Mouse (Mus musculus): ENCODE measurements around the gene Abhd17c. TPM values are rescaled to one million over a fixed set of nuclear protein-coding genes. Genes with fewer than 3 reads are reported as not detected.

Gene Abhd17c
- 32.8 and 34.9 TPM in 2 replicates for polyA plus RNA-seq (2014; fragmentation: Nextera tagmentation; extraction: Ambion mirVana)

DNA sequence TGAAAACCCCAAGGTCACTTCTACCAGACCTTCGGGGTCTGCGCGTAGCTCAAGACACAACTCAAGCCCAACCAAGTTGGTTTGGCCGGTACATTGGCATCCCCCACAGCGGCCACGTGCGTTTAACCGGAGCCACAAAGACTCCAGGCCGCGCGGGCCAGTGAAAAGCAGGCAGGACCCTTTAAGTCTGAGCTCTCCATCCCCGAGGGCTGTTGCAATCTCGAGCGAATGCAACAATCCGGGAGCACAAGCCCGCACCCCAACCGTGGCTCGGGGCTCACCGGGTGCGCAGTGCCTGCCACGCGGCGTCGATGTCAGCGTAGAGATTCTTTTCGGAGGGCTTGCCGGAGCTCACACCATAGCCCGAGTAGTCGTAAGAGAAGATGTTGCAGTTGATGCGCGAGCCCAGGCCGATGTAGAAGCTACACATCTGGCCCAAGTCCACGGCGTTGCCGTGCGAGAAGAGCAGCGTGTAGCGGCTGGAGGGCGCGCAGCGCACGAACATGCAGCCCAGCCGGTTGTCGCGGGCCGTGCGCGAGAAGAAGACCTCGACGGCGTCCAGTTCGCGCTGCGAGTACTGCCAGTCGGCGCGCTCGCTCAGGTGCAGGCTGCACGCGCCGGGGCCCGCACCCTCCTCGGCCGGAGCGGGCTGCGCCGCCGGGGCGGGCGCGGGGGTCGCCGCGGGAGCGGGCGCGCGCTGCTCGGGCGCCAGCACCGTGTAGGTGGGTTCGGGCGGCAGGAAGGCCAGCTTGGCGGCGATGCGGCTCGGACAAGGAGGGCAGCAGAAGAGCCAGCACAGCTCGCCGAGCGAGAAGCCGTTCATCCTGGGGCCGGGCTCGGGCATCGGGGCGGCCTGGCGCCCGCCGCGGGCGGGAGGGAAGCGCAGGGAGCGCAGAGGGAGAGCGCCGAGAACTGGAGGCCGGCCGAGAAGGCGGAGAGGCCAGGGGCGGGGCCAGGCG is at the start of gene Abhd17c:
Abhd17c (minus strand) TSS at position 893 of the 959 bp plus-strand sequence.
- Histone ChIP-seq H3K27ac (replicated peaks; ENCODE audit: low read depth, low read length) (peak within 1 kb of the TSS; percentile 93), H3K27me3 (replicated peaks; ENCODE audit: control insufficient read depth, insufficient read depth, low read length) (no peaks in the 10 kb centered on the region), H3K36me3 (ENCODE audit: control insufficient read depth, insufficient read depth, low read length) (no peaks in the 10 kb centered on the region), H3K4me3 (ENCODE audit: low read depth, low read length) (peak within 1 kb of the TSS; percentile 86), H3K9me3 (ENCODE audit: control insufficient read depth, low read length) (no peaks in the 10 kb centered on the region), H3K9ac (ENCODE audit: low read depth, low read length) (peak within 1 kb of the TSS; percentile 92), H3K4me2 (ENCODE audit: low read depth, low read length) (peak within 1 kb of the TSS; percentile 91), H3K4me1 (ENCODE audit: control insufficient read depth, insufficient read depth, low read length) (peaks cover 25% of the 10 kb centered on the region)
- WGBS, result 1% methylated on average over 37 of the region's 109 CpGs
- DNase-seq (ENCODE audit: low spot score) (peak; percentile 73), ATAC-seq (ENCODE audit: low read depth) (peak; percentile 78)

DNA sequence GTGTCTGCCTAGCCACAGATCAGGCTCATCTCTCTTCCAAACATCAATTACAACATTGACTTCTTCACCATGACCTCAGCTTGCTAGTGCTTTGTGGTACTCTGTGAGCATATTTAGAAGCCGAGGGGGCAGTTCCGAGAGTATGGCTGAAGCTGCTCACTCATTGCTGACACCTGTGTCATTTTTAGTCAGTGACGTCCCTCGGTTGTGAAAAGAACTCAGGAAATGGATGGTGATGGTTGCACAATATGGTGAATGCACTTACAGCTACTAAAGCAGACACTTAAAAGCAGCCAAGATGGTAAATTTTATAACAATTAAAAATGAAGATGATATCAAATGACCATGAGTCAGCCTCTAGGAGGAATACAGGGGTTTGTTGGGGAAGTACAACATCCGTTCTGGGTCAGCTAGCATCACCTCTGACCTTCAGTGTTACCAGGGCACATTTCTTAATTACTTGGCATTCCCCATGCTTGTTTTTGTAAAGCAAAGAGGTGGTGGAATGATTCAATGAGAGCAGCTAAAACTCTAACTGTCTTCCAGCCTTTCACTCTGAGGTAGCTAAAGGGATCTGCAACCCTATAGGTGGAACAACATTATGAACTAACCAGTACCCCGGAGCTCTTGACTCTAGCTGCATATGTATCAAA is 45.6 kb upstream of the Abhd17c start:
- 65% methylated on average over 6 of the region's 6 CpGs for WGBS

GRCm38 (mm10) chr7:84196221-84196620 is 44.5 kb upstream of the Abhd17c start:
- Histone ChIP-seq H3K9me3 (ENCODE audit: control insufficient read depth, low read length) (no peaks in the 10 kb centered on the region), H3K9ac (ENCODE audit: low read depth, low read length) (no peak overlapping the region), H3K4me3 (ENCODE audit: low read depth, low read length) (no peak overlapping the region), H3K4me2 (ENCODE audit: low read depth, low read length) (no peak overlapping the region), H3K27me3 (replicated peaks; ENCODE audit: control insufficient read depth, insufficient read depth, low read length) (no peaks in the 10 kb centered on the region), H3K27ac (replicated peaks; ENCODE audit: low read depth, low read length) (no peak overlapping the region), H3K36me3 (ENCODE audit: control insufficient read depth, insufficient read depth, low read length) (no peaks in the 10 kb centered on the region), H3K4me1 (ENCODE audit: control insufficient read depth, insufficient read depth, low read length) (no peaks in the 10 kb centered on the region)
- no peak for DNase-seq (ENCODE audit: low spot score)
- ATAC-seq (ENCODE audit: low read depth), result no peak
- WGBS, result 75% methylated on average over 6 of the region's 6 CpGs

More for the DNA sequence above, 45.6 kb upstream of the Abhd17c start:
- Histone ChIP-seq H3K36me3 (ENCODE audit: control insufficient read depth, insufficient read depth, low read length) (no peaks in the 10 kb centered on the region), H3K4me3 (ENCODE audit: low read depth, low read length) (no peak overlapping the region), H3K9ac (ENCODE audit: low read depth, low read length) (no peak overlapping the region), H3K4me1 (ENCODE audit: control insufficient read depth, insufficient read depth, low read length) (no peaks in the 10 kb centered on the region), H3K27me3 (replicated peaks; ENCODE audit: control insufficient read depth, insufficient read depth, low read length) (no peaks in the 10 kb centered on the region), H3K27ac (replicated peaks; ENCODE audit: low read depth, low read length) (no peak overlapping the region), H3K9me3 (ENCODE audit: control insufficient read depth, low read length) (no peaks in the 10 kb centered on the region), H3K4me2 (ENCODE audit: low read depth, low read length) (no peak overlapping the region)
- DNase-seq (ENCODE audit: low spot score) (no peak), ATAC-seq (ENCODE audit: low read depth) (no peak)

DNA sequence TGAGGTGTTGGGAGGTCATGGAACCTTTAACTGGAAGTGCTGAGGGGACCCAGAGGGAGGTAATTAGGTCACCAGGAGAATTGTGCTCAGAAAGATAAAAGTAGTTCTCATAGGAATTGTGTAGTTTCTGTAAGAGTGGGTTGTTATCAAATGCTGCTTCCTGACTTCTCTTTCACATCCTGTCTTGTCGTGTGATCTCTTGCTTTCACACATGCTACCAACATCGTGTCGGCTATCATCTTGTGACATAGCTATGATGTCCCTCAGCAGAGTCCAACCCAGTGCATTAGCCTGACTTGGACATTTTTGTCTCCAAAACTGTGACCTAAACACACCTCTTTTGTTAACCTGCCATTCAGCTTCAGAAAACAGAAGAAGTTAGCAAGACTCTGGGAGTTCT is 40.6 kb upstream of the Abhd17c start:
- Histone ChIP-seq H3K36me3 (ENCODE audit: control insufficient read depth, insufficient read depth, low read length) (no peaks in the 10 kb centered on the region), H3K4me1 (ENCODE audit: control insufficient read depth, insufficient read depth, low read length) (no peaks in the 10 kb centered on the region), H3K4me3 (ENCODE audit: low read depth, low read length) (no peak overlapping the region), H3K27me3 (replicated peaks; ENCODE audit: control insufficient read depth, insufficient read depth, low read length) (no peaks in the 10 kb centered on the region), H3K9me3 (ENCODE audit: control insufficient read depth, low read length) (no peaks in the 10 kb centered on the region), H3K9ac (ENCODE audit: low read depth, low read length) (no peak overlapping the region), H3K4me2 (ENCODE audit: low read depth, low read length) (no peak overlapping the region), H3K27ac (replicated peaks; ENCODE audit: low read depth, low read length) (no peak overlapping the region)
- WGBS, result 83% methylated on average over 3 of the region's 3 CpGs
- ATAC-seq (ENCODE audit: low read depth) (no peak), DNase-seq (ENCODE audit: low spot score) (no peak)

DNA sequence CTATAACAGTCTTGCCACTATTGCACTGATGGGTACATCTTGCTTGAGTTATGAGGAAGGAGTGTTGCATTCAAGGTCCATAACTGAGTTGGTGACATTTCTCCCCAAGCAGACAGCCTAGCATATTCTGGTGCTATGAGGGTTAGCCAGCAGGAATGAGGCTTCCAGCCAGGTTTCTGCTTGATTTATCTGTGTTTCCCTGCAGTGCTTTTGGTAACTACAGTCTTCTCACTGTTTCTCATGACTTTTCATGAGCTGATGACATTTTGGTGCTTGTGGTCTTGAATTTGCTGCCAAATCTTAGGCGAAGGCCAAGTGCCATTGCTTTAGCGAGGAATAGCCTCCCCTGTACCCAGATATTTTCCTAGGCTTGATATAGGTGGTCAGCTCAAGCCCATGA is 39.8 kb upstream of the Abhd17c start:
- DNase-seq (ENCODE audit: low spot score) (no peak), ATAC-seq (ENCODE audit: low read depth) (no peak)
- H3K4me2 ChIP-seq (ENCODE audit: low read depth, low read length), result no peak overlapping the region
- no peak overlapping the region for H3K9ac ChIP-seq (ENCODE audit: low read depth, low read length)
- H3K27ac ChIP-seq (replicated peaks; ENCODE audit: low read depth, low read length), result no peak overlapping the region
- no peaks in the 10 kb centered on the region for H3K9me3 ChIP-seq (ENCODE audit: control insufficient read depth, low read length)
- no peaks in the 10 kb centered on the region for H3K36me3 ChIP-seq (ENCODE audit: control insufficient read depth, insufficient read depth, low read length)
- no peaks in the 10 kb centered on the region for H3K27me3 ChIP-seq (replicated peaks; ENCODE audit: control insufficient read depth, insufficient read depth, low read length)
- 85% methylated on average over 2 of the region's 2 CpGs for WGBS
- no peak overlapping the region for H3K4me3 ChIP-seq (ENCODE audit: low read depth, low read length)
- H3K4me1 ChIP-seq (ENCODE audit: control insufficient read depth, insufficient read depth, low read length), result no peaks in the 10 kb centered on the region

DNA sequence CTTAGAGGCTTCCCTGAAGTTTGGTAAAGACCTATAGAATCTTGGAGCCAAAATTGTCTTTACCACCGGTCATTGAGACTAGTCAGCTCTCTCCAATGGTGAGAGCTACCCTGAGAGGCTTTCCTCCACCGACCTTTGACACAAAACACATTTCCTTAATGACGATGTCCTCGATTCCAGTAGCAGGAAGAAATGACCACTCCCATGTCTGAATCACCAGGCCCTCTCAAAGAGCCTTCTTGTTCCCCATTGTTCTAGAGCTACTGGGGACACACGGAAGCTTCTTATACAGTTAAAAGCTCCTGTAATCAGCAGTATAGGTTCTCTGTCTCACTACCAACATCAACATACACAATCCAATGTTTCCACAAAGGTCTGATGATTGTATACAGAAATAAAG is 36.5 kb upstream of the Abhd17c start:
- Histone ChIP-seq H3K36me3 (ENCODE audit: control insufficient read depth, insufficient read depth, low read length) (no peaks in the 10 kb centered on the region), H3K4me1 (ENCODE audit: control insufficient read depth, insufficient read depth, low read length) (no peaks in the 10 kb centered on the region), H3K4me3 (ENCODE audit: low read depth, low read length) (no peak overlapping the region), H3K27ac (replicated peaks; ENCODE audit: low read depth, low read length) (no peak overlapping the region), H3K27me3 (replicated peaks; ENCODE audit: control insufficient read depth, insufficient read depth, low read length) (no peaks in the 10 kb centered on the region), H3K4me2 (ENCODE audit: low read depth, low read length) (no peak overlapping the region), H3K9ac (ENCODE audit: low read depth, low read length) (no peak overlapping the region), H3K9me3 (ENCODE audit: control insufficient read depth, low read length) (no peaks in the 10 kb centered on the region)
- WGBS, result 72% methylated on average over 5 of the region's 5 CpGs
- DNase-seq (ENCODE audit: low spot score) (no peak), ATAC-seq (ENCODE audit: low read depth) (no peak)

DNA sequence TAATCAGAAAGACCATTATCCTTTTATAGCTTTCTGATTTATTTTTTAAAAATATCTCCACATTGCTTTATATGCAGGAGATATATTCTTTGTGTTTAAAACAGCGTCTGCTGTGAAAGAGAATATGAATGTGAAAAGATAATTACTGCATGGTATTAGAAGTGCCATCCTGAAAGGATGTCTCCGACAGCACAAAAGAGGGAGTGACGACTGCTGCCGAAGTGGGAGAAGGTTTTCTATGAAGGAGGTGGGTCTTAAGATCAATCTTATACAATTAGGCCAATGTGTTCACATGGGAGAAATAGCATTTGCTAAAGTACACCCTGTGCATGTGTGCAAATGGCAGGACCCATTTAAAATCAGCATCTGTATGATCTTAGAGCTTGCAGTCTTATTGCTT is 33.5 kb upstream of the Abhd17c start:
- no peak overlapping the region for H3K27ac ChIP-seq (replicated peaks; ENCODE audit: low read depth, low read length)
- H3K4me3 ChIP-seq (ENCODE audit: low read depth, low read length), result no peak overlapping the region
- no peaks in the 10 kb centered on the region for H3K4me1 ChIP-seq (ENCODE audit: control insufficient read depth, insufficient read depth, low read length)
- no peak for DNase-seq (ENCODE audit: low spot score)
- H3K4me2 ChIP-seq (ENCODE audit: low read depth, low read length), result no peak overlapping the region
- no peak for ATAC-seq (ENCODE audit: low read depth)
- 75% methylated on average over 4 of the region's 4 CpGs for WGBS
- no peaks in the 10 kb centered on the region for H3K27me3 ChIP-seq (replicated peaks; ENCODE audit: control insufficient read depth, insufficient read depth, low read length)
- H3K36me3 ChIP-seq (ENCODE audit: control insufficient read depth, insufficient read depth, low read length), result no peaks in the 10 kb centered on the region
- H3K9ac ChIP-seq (ENCODE audit: low read depth, low read length), result no peak overlapping the region
- no peaks in the 10 kb centered on the region for H3K9me3 ChIP-seq (ENCODE audit: control insufficient read depth, low read length)

GRCm38 (mm10) chr7:84184703-84185102 is 33.0 kb upstream of the Abhd17c start:
- Histone ChIP-seq H3K4me2 (ENCODE audit: low read depth, low read length) (no peak overlapping the region), H3K36me3 (ENCODE audit: control insufficient read depth, insufficient read depth, low read length) (no peaks in the 10 kb centered on the region), H3K27me3 (replicated peaks; ENCODE audit: control insufficient read depth, insufficient read depth, low read length) (no peaks in the 10 kb centered on the region), H3K27ac (replicated peaks; ENCODE audit: low read depth, low read length) (no peak overlapping the region), H3K9me3 (ENCODE audit: control insufficient read depth, low read length) (no peaks in the 10 kb centered on the region), H3K4me1 (ENCODE audit: control insufficient read depth, insufficient read depth, low read length) (no peaks in the 10 kb centered on the region), H3K9ac (ENCODE audit: low read depth, low read length) (no peak overlapping the region), H3K4me3 (ENCODE audit: low read depth, low read length) (no peak overlapping the region)
- ATAC-seq (ENCODE audit: low read depth) (0 out of 2 replicates have a peak, but pooled peaks have one; percentile 41), DNase-seq (ENCODE audit: low spot score) (peak; percentile 45)
- 64% methylated on average over 3 of the region's 3 CpGs for WGBS

All from embryonic facial prominence, embryonic 14.5 days (tissue).